Mouse (Mus musculus) midbrain, postnatal 0 days (tissue): ENCODE measurements around the gene Pphln1. TPM values are rescaled to one million over a fixed set of nuclear protein-coding genes. Genes with fewer than 3 reads are reported as not detected.

Experiments
- ATAC-seq: fragments of 200-750 bp; cut with Nextera tagmentation; 2 replicates; pipeline ENCODE4 v1.8.0; 2017; ENCODE audit warnings: moderate number of reproducible peaks, mild to moderate bottlenecking, moderate TSS enrichment, moderate library complexity; ENCODE audit not compliant: low FRiP score
- DNase-seq: peaks from one replicate; pipeline ENCODE4 v3.0.0-alpha.2; 2015; ENCODE audit warnings: low spot score
- H3K27ac ChIP-seq: fragments of 300-500 bp; sonication (generic); 2 replicates; pipeline ENCODE4 v1.5.1; 2014; ENCODE audit warnings: low read depth, mild to moderate bottlenecking, low read length, mixed read lengths
- H3K27me3 ChIP-seq: fragments of 300-500 bp; sonication (generic); 2 replicates; pipeline ENCODE4 v1.6.1; 2014; ENCODE audit warnings: low read length, control low read depth, mixed read lengths; ENCODE audit not compliant: insufficient read depth
- H3K36me3 ChIP-seq: fragments of 300-500 bp; sonication (generic); 2 replicates; pipeline ENCODE4 v1.6.1; 2014; ENCODE audit warnings: low read length, control low read depth, mixed read lengths; ENCODE audit not compliant: insufficient read depth
- H3K4me1 ChIP-seq: fragments of 300-500 bp; sonication (generic); 2 replicates; pipeline ENCODE4 v1.6.1; 2014; ENCODE audit warnings: mild to moderate bottlenecking, control low read depth, antibody characterized with exemption, low read length, mixed read lengths; ENCODE audit not compliant: insufficient read depth
- H3K4me2 ChIP-seq: fragments of 300-500 bp; sonication (generic); 2 replicates; pipeline ENCODE4 v1.6.1; 2014; ENCODE audit warnings: low read depth, mild to moderate bottlenecking, low read length, mixed read lengths; ENCODE audit not compliant: poor library complexity, severe bottlenecking
- H3K4me3 ChIP-seq: fragments of 300-500 bp; sonication (generic); 2 replicates; pipeline ENCODE4 v1.5.1; 2014; ENCODE audit warnings: low read depth, mild to moderate bottlenecking, low read length, moderate library complexity
- H3K9ac ChIP-seq: fragments of 300-500 bp; sonication (generic); replicated peaks from 2 replicates; pipeline ENCODE4 v1.6.1; 2014; ENCODE audit warnings: mild to moderate bottlenecking, low read length, moderate library complexity, mixed read lengths; ENCODE audit not compliant: poor library complexity, severe bottlenecking
- H3K9me3 ChIP-seq: fragments of 300-500 bp; sonication (generic); 2 replicates; pipeline ENCODE4 v1.6.1; 2016; ENCODE audit warnings: low read length, control low read depth
- CTCF ChIP-seq: IDR thresholded peaks from 2 replicates; pipeline ENCODE4 v1.5.1; 2016; ENCODE audit warnings: antibody characterized with exemption, mild to moderate bottlenecking
- WGBS: fragments of 180-500 bp; shearing (Covaris S2); extraction: QIAGEN DNeasy Blood & Tissue Kit; methylation state at CpG from one replicate; pipeline ENCODE4 v1.1.7; 2014; 5-methylcytosine and 5-hydroxymethylcytosine counted together
- polyA plus RNA-seq: library from polyadenylated mRNA; unstranded; fragments of >200 nt; fragmentation: Nextera tagmentation; extraction: Ambion mirVana; gene quantifications from 2 replicates; pipeline ENCODE4 v1.2.1, GENCODE M21; 2015
- total RNA-seq: library from RNA; depleted of rRNA; stranded (reverse); fragments of >200 nt; gene quantifications from 2 replicates; pipeline ENCODE4 v1.2.3, GENCODE M21; 2014

Pphln1 gene
- total and polyA plus RNA-seq, 2 experiments from 2014 or later = 19.7 to 35.2 TPM

DNA sequence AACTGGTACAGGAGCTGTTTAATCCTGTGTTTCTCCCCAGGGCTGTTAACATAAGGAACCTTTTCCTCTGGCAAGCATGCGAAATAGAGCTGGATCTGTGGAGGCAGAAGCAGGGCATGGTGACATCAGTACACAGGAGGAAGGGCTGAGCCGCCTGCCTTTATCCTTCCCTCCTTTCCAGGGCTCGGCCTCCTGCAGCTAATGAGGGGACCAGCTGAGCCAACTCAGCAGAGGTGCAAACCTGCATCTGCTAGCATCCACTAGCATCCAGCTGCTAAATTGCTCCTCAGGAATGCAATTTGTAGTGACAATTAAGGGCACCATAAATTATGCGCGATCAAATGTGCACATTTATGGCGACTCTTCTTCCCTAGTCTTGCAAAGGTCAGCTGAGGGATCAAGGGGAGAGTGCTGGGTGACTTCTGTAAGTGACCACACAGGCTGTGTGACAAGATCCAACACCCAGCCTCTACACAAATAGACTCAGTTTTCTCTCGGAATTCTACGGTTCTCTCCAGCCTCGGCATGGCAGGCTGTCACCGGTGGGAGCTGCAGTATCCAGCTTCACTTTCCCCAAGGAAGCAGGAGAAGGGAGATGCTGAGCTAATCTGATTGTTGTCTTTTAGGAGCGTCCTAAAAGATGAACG is 112.7 kb downstream of the Pphln1 start:
- H3K9me3 ChIP-seq = no peaks in the 10 kb centered on the region
- peaks cover 12% of the 10 kb centered on the region; the same call in 1 of the 2 replicates for H3K36me3 ChIP-seq
- DNase-seq = peak; percentile 42
- no peaks in the 10 kb centered on the region for H3K27me3 ChIP-seq
- 34% methylated on average over 12 of the region's 12 CpGs for WGBS
- H3K4me3 ChIP-seq = no peak overlapping the region
- 0 out of 2 replicates have a peak overlapping the region, but pooled peaks have one; percentile 19 for H3K9ac ChIP-seq
- ATAC-seq = no peak
- no peak overlapping the region for H3K27ac ChIP-seq
- H3K4me2 ChIP-seq = no peak overlapping the region
- 0 out of 2 replicates have a peak, but pooled peaks cover 7% of the 10 kb centered on the region for H3K4me1 ChIP-seq
- TF ChIP-seq CTCF = no peak

DNA sequence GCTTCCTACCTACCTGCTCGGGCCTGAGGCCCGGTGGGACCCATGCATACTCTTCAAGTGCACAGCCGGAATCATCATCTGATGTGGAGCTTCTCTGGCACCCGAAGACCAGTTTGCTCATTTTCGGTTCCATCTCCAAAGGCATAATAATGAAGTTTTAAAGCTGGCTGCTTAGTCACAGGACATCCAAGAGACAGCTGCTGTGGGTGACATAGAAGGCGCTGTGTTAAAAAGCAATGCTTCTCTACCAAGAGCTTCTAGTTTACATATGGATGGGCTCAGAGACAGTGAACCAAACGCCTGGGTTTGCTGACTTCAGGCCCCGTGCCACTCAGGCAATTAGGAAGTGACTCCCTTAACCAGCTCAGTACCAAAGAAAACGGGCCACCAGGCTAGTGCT is 114.3 kb downstream of the Pphln1 start:
- 0 out of 2 replicates have a peak, but pooled peaks cover 7% of the 10 kb centered on the region for H3K4me1 ChIP-seq
- no peak for TF ChIP-seq CTCF
- no peak for DNase-seq
- no peak overlapping the region for H3K9ac ChIP-seq
- WGBS = 45% methylated on average over 9 of the region's 9 CpGs
- no peaks in the 10 kb centered on the region for H3K9me3 ChIP-seq
- peaks cover 6% of the 10 kb centered on the region; the same call in 1 of the 2 replicates for H3K36me3 ChIP-seq
- H3K27ac ChIP-seq = no peak overlapping the region
- H3K27me3 ChIP-seq = no peaks in the 10 kb centered on the region; the same call in 1 of the 2 replicates
- H3K4me2 ChIP-seq = no peak overlapping the region
- ATAC-seq = no peak
- no peak overlapping the region for H3K4me3 ChIP-seq

DNA sequence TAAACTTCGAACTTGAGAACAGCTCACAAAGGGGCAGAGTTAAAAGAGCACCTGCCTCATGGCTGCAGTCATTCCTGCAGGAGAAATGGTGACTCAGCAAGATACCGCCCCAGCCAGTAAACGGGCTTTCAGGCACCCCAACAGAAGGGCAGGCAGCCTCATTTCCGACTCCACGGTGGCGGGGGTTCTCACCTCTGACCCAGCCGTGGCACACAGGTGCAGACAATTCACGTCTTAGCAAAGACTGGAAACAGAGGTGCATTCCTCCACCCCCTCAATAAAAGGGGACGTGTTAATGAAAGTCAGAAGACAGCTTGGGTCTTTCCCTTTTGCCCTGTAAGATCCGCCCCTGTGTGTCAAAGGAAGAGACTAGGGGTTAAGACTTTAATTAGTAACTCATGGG is 115.8 kb downstream of the Pphln1 start:
- ATAC-seq = no peak
- no peak overlapping the region for H3K9ac ChIP-seq
- H3K4me3 ChIP-seq = no peak overlapping the region
- peaks cover 3% of the 10 kb centered on the region; the same call in 1 of the 2 replicates for H3K36me3 ChIP-seq
- H3K27ac ChIP-seq = no peak overlapping the region
- 12% methylated on average over 10 of the region's 10 CpGs for WGBS
- TF ChIP-seq CTCF = no peak
- H3K4me1 ChIP-seq = 0 out of 2 replicates have a peak, but pooled peaks cover 7% of the 10 kb centered on the region
- H3K27me3 ChIP-seq = no peaks in the 10 kb centered on the region; the same call in 1 of the 2 replicates
- no peak overlapping the region for H3K4me2 ChIP-seq
- DNase-seq = no peak
- H3K9me3 ChIP-seq = no peaks in the 10 kb centered on the region

- Histone ChIP-seq H3K27me3 (no peaks in the 10 kb centered on the region; the same call in 1 of the 2 replicates), H3K27ac (no peak overlapping the region), H3K4me3 (no peak overlapping the region), H3K4me2 (no peak overlapping the region), H3K9ac (no peak overlapping the region), H3K36me3 (no peaks in the 10 kb centered on the region), H3K9me3 (no peaks in the 10 kb centered on the region), H3K4me1 (peaks cover 7% of the 10 kb centered on the region; the same call in 1 of the 2 replicates)
- TF ChIP-seq CTCF = no peak
- ATAC-seq (no peak), DNase-seq (no peak)
- WGBS = 78% methylated on average over 9 of the region's 9 CpGs
Observed at GRCm38 (mm10) chr15:93515316-93515715, 117.2 kb downstream of the Pphln1 start.

DNA sequence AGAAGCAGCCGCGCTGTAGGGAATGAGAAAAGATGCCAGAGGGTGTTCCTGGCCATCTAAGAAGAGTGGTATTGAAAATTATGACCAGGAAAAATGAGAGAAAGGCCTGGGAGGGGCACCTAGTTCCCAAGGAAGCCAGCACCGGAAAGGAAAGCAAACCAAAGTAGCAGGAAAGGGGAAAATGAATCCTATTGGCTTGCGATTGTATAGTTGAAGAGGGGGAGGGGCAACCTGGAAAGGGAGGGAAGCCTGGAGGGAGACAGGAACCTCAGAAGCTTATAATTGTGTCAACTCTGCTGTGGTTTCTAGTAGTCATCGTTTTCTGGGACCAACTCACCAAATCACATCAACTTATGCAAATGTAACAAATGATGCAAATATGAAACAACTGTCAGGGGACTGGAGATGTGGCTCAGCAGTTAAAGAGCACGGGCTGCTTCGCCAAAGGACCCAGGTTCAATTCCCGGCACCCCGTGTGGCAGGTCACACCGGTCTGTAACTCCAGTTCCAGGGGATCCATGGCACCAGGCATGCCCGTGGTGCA is 118.9 kb downstream of the Pphln1 start:
- Histone ChIP-seq H3K36me3 (no peaks in the 10 kb centered on the region), H3K4me2 (no peak overlapping the region), H3K27ac (no peak overlapping the region), H3K9ac (no peak overlapping the region), H3K9me3 (no peaks in the 10 kb centered on the region), H3K4me1 (peaks cover 2% of the 10 kb centered on the region; the same call in 1 of the 2 replicates), H3K27me3 (no peaks in the 10 kb centered on the region; the same call in 1 of the 2 replicates), H3K4me3 (no peak overlapping the region)
- DNase-seq (no peak), ATAC-seq (no peak)
- TF ChIP-seq CTCF = no peak
- 79% methylated on average over 11 of the region's 11 CpGs for WGBS
